Mouse (Mus musculus): ENCODE results near the gene Chd1l.

Gene Chd1l

DNA sequence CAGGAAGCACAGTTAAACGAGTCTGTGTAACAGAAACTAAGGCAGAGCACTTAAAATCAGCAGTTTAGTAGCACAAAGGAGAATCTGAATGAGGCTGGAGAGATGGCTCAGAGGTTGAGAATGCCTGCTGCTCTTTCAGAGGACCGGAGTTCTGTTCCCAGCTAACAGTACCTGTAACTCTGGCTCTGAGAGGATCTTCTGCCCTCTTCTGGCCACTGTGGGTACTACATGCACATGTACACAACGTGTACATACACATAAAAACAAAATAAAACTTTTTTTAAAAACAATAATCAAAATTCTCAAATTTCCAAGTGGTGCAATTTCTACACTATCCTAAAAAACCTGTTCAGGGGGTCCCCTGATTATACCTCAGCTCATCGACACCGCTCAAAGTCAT lies 85.2 kb downstream of the Chd1l start:
- no peak for DNase-seq (ENCODE audit: low spot score in 2 of 2)

DNA sequence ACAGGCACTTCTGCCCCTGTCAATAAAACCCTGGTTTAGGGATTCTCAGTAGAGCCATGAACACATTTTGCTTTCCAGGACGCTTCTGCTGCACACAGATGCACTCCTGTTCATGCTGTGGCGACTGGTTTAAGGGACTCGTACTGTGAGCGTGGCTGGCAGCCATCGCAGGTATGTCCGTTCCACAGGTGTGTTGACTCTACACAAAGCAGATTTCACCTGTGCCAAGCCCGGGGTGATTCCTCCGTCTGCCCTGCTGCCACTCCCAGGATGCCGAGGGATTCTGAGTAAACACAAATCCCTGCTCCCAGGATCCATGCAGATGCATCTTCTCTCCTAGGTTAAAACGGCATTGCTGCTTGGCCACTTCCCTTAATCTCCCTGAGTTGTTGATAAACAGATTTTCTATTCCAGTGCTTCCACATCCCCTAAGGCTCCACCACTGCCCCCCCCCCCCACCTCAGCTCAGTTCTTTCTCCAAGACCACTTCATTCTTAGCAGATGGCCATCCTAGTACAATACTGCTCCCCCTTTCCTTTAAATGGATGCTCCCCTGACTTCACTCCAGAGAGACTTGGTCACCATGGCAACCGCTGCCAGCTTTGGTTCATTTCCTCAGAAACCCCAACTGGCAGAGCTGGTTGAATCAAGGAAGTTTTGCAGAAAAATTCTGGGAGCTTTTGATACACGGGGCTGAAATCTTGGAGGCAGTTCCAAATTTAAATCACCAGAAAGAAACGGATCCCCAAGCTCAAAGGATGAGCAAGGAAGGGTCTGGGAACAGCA lies 87.9 kb downstream of the Chd1l start:
- no peak for DNase-seq (ENCODE audit: low spot score in 2 of 2)

DNA sequence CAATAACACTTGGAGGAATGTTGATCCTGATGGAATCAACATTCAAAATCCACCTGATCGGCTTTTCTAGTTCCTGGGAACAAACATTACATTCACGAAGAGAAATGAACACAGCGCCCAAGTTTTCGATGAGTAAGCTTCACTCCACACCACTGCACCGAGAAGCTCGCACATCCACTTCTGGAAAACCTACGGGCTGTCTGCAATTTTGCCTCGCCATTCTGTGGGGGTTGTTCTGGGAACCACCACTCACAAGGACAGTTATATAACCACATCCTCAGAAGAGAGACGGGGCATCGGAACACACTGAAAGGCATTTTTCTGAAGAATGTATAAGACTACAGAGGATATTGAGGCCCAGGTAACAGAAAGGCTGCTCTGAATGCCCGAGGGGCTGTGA lies 90.1 kb downstream of the Chd1l start:
- no peak for DNase-seq (ENCODE audit: low spot score in 2 of 2)

DNA sequence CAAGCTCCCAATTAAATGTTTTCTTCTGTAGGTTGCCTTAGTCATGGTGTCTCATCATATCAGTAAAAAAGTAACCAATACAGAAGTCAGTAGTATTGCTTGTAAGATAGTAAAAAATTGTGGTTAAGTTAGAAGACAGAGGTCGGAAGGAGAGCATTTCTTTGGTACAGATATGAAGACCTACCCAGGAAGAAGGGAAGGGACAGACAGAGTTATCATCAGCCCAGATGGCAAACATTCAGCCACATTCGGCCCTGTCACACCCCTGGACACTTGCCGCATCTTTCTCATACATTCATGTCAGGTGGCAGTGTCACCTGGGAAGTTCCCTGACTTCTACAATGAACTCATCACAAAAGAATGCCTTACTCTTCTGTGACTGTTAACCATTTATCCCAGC lies 97.7 kb downstream of the Chd1l start:
- DNase-seq (ENCODE audit: low spot score in 2 of 2): no peak
